Mouse (Mus musculus) stomach, embryonic 14.5 days (tissue): Measurements from ENCODE around the gene Krtap29-1. TPM values are rescaled to one million over a fixed set of nuclear protein-coding genes. Genes with fewer than 3 reads are reported as not detected.

Experiments
- ATAC-seq: fragments of 200-750 bp; cut with Nextera tagmentation; 2 replicates; pipeline ENCODE4 v1.8.0; 2017; ENCODE audit warnings: low read depth, moderate TSS enrichment; ENCODE audit not compliant: insufficient number of reproducible peaks, insufficient read depth, low FRiP score
- H3K27ac ChIP-seq: fragments of 300-500 bp; sonication (generic); 2 replicates; pipeline ENCODE4 v1.5.1; 2014; ENCODE audit warnings: mild to moderate bottlenecking, low read length, moderate library complexity, mixed read lengths
- H3K27me3 ChIP-seq: fragments of 300-500 bp; sonication (generic); 2 replicates; pipeline ENCODE4 v1.6.1; 2014; ENCODE audit warnings: low read length, control low read depth, mixed read lengths; ENCODE audit not compliant: control insufficient read depth, insufficient read depth
- H3K36me3 ChIP-seq: fragments of 300-500 bp; sonication (generic); 2 replicates; pipeline ENCODE4 v1.6.1; 2014; ENCODE audit warnings: mild to moderate bottlenecking, control low read depth, low read length, moderate library complexity, mixed read lengths; ENCODE audit not compliant: control insufficient read depth, insufficient read depth
- H3K4me1 ChIP-seq: fragments of 300-500 bp; sonication (generic); 2 replicates; pipeline ENCODE4 v1.6.1; 2014; ENCODE audit warnings: low read length, control low read depth, mixed read lengths; ENCODE audit not compliant: control insufficient read depth, insufficient read depth
- H3K4me2 ChIP-seq: fragments of 300-500 bp; sonication (generic); replicated peaks from 2 replicates; pipeline ENCODE4 v1.6.1; 2014; ENCODE audit warnings: low read depth, low read length, control low read depth
- H3K4me3 ChIP-seq: fragments of 300-500 bp; sonication (generic); 2 replicates; pipeline ENCODE4 v1.5.1; 2014; ENCODE audit warnings: low read depth, low read length, control low read depth
- H3K9ac ChIP-seq: fragments of 300-500 bp; sonication (generic); replicated peaks from 2 replicates; pipeline ENCODE4 v1.6.1; 2014; ENCODE audit warnings: low read depth, mild to moderate bottlenecking, control low read depth, low read length, moderate library complexity, mixed read lengths
- H3K9me3 ChIP-seq: fragments of 300-500 bp; sonication (generic); 2 replicates; pipeline ENCODE4 v1.6.1; 2016; ENCODE audit warnings: low read depth, low read length, control low read depth; ENCODE audit not compliant: control insufficient read depth
- WGBS: fragments of 180-500 bp; shearing (Covaris S2); extraction: QIAGEN DNeasy Blood & Tissue Kit; methylation state at CpG from one replicate; pipeline ENCODE4 v1.1.7; 2014; 5-methylcytosine and 5-hydroxymethylcytosine counted together
- polyA plus RNA-seq: library from polyadenylated mRNA; unstranded; fragments of >200 nt; fragmentation: Nextera tagmentation; extraction: Ambion mirVana; gene quantifications from 2 replicates; pipeline ENCODE4 v1.2.1, GENCODE M21; 2014

Krtap29-1 gene
- polyA plus RNA-seq, 1 experiment from 2014 or later: not detected

DNA sequence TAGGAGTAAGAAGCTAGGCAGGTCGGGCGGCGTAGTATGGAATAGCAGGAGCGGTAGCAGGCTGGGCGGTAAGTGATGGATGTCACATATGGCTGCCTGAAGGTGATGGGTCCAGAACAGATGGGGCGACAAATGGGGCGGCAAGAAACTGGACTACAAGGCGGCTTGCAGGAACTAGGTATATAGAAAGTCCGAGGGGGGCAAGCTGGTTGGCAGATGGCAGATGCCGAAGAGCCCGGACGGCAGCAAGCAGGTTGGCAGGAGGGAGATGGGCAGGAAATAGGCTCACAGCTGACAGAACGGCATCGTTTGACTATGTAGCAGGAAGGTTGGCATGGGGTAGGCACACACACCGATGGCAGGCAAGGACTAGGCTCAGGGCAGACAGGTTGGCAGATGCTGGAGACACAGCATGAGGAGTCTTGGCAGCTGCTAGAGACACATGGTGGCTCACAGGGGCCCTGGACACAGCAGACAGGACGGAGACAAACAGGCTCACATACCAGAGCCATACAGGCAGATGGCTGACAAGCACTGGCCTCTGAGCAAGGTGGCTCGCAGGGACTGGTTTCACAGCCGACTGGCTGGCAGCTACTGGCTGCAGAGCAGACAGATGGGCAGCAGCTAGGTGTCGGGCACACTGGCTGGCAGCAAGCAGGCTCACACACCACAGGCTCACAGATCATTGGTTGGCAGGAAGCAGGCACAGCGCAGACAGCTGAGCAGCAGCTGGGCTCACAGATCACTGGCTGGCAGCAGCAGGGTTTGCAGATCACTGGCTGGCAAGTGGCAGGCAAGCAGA, 6.6 kb upstream of the Krtap29-1 start:
- ATAC-seq: no peak
- no peaks in the 10 kb centered on the region for H3K27me3 ChIP-seq
- H3K9ac ChIP-seq: no peak overlapping the region
- no peaks in the 10 kb centered on the region for H3K4me1 ChIP-seq
- no peak overlapping the region for H3K4me2 ChIP-seq
- H3K27ac ChIP-seq: no peak overlapping the region
- H3K9me3 ChIP-seq: no peaks in the 10 kb centered on the region
- H3K4me3 ChIP-seq: no peak overlapping the region
- no peaks in the 10 kb centered on the region for H3K36me3 ChIP-seq
- 79% methylated on average over 20 of the region's 20 CpGs for WGBS

DNA sequence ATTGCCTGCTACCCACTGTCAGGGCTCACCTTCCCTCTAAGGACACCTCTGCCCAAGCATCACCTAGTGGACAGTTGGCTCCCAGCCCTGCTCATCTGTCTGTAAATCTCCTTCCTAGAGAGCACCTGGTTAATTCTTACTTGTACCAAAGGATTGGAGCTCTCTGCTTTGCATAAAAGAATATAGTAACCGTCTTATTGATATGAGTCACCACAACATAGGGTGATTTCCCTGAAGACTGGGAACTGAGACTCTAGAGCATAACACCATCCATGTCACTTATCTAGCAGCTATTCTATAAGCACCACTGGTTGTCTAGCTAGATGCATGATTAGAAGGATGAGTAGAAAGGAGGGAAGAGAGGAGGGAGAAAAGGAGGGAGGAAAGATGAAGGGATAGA, 4.6 kb upstream of the Krtap29-1 start:
- ATAC-seq: no peak
- WGBS: 93% methylated on average over 1 of the region's 1 CpGs

DNA sequence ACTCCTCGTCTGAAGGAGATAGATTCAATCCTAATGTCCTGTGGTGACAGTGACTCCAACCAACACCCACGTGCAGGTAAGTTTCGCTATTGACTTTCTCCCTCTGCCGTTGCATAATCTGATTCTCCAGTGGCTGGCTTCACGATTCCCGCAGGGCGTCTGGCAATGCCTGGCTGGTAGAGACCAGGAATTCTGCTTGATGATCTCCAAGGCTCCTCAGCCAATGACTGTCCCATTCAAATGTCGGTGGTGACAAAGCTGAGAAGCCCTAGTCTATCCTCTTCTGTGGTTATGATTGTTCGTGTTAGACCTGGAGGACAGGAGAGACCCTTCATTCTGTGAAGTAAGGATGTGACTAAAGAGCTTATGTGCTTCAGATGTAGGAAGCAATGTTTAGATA, 3.9 kb upstream of the Krtap29-1 start:
- WGBS: 83% methylated on average over 9 of the region's 9 CpGs

More for the DNA sequence above, 4.6 kb upstream of the Krtap29-1 start:
- Histone ChIP-seq H3K9me3 (no peaks in the 10 kb centered on the region), H3K4me1 (no peaks in the 10 kb centered on the region), H3K4me2 (no peak overlapping the region), H3K36me3 (no peaks in the 10 kb centered on the region), H3K27me3 (no peaks in the 10 kb centered on the region), H3K4me3 (no peak overlapping the region), H3K9ac (no peak overlapping the region), H3K27ac (no peak overlapping the region)

DNA sequence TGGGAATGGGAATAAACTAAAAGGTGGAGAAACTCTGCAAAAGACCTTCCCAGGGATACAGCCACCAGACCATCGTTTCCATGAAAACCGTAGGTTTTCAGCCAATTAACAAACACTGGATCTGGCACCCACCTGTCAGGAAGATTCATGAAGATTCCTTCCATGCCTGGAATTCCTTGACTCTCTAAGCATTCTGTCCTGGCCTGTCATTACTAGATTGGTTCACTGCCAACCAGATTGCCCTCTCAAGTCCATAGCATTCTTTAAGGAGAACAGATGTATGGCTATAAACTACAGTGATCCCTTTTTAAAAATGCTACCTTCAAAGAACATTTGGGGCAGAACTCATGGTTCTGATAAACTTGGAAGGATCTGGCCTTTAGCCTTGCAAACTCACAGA, 12.9 kb downstream of the Krtap29-1 start:
- Histone ChIP-seq H3K36me3 (no peaks in the 10 kb centered on the region), H3K4me2 (no peak overlapping the region), H3K27ac (no peak overlapping the region), H3K9ac (no peak overlapping the region), H3K27me3 (no peaks in the 10 kb centered on the region), H3K4me3 (no peak overlapping the region), H3K4me1 (no peaks in the 10 kb centered on the region), H3K9me3 (no peaks in the 10 kb centered on the region)
- WGBS: 8% methylated on average over 2 of the region's 2 CpGs
- ATAC-seq: no peak

More for the DNA sequence above, 3.9 kb upstream of the Krtap29-1 start:
- H3K36me3 ChIP-seq: no peaks in the 10 kb centered on the region
- H3K27ac ChIP-seq: no peak overlapping the region
- no peak for ATAC-seq
- no peak overlapping the region for H3K4me2 ChIP-seq
- H3K4me3 ChIP-seq: no peak overlapping the region
- H3K9ac ChIP-seq: no peak overlapping the region
- H3K9me3 ChIP-seq: no peaks in the 10 kb centered on the region
- H3K27me3 ChIP-seq: no peaks in the 10 kb centered on the region
- H3K4me1 ChIP-seq: no peaks in the 10 kb centered on the region

DNA sequence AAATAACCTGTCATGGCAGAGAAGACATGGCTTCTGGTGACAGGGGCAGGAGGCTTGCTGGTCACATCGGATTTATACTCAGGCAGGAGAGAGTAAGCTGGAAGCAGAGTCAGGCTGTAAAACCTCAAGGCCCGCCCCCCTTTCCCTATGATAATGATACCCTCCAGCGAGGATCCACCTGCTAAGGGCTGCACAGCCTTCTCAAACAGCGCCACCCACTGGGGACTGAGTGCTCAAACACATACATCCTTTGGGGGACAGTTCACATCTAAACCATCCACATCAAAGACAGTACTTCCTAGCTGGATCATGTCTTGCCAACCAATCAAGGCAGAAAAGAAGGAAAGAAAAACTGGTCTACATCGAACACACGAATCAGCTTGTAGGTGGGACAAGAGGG, 14.6 kb downstream of the Krtap29-1 start:
- 62% methylated on average over 6 of the region's 6 CpGs for WGBS

DNA sequence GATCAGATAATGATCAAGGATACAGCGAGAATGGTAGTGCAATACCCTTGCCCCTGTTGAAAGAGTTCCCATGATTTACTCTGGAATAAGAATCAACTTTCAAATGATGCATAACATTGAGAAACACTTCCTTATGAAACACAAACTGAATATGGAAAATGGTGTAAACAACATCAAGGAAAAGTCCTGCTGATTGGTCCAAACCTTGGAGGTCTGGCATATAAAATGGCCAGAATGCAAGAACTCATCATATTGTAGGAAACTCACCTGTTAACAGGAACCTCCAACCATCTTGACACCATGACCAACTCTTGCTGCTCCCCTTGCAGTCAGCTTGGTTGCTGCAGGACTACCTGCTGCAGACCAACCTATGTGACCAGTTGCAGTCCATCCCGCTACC, 30.7 kb downstream of the Krtap29-1 start, which contains the start of gene Krtap9-5:
Gene Krtap9-5, plus strand, starts transcription at position 301 of the 400 bp plus-strand sequence.
- no peaks in the 10 kb centered on the region for H3K36me3 ChIP-seq
- 91% methylated on average over 2 of the region's 2 CpGs for WGBS
- no peak for ATAC-seq

More for the DNA sequence above, 14.6 kb downstream of the Krtap29-1 start:
- no peaks in the 10 kb centered on the region for H3K36me3 ChIP-seq
- no peaks in the 10 kb centered on the region for H3K9me3 ChIP-seq
- no peak overlapping the region for H3K9ac ChIP-seq
- no peaks in the 10 kb centered on the region for H3K4me1 ChIP-seq
- H3K4me3 ChIP-seq: no peak overlapping the region
- ATAC-seq: no peak
- no peak overlapping the region for H3K4me2 ChIP-seq
- H3K27ac ChIP-seq: no peak overlapping the region
- H3K27me3 ChIP-seq: no peaks in the 10 kb centered on the region

DNA sequence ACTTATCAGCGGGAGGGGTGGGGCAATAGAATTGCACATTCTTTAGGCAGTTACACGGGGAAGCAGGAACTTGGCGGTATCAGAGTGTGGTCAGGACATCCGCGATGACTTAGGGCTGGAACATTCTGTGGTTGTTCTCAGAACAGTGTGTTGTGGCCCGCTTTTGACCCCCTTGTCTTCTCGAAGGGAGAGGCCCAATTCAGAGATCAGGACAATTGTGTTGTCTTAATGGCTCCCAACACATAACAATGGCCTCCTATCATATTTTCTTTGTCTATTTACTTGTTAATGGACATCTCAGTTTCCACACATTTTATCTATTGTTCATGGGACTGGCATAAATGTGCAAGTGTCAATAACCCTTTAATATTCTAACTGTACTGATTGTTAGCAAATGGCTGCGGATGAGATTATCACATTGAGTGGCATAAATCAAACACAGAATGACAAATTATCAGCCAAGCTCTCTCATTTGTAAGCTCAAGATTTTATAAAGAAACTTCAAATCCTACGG, 41.0 kb downstream of the Krtap29-1 start:
- 81% methylated on average over 9 of the region's 9 CpGs for WGBS
- H3K36me3 ChIP-seq: no peaks in the 10 kb centered on the region
- H3K4me2 ChIP-seq: no peak overlapping the region
- H3K9me3 ChIP-seq: no peaks in the 10 kb centered on the region
- no peak overlapping the region for H3K4me3 ChIP-seq
- H3K27ac ChIP-seq: no peak overlapping the region
- H3K4me1 ChIP-seq: no peaks in the 10 kb centered on the region
- no peak overlapping the region for H3K9ac ChIP-seq
- H3K27me3 ChIP-seq: no peaks in the 10 kb centered on the region
- ATAC-seq: no peak

More for the DNA sequence above, 30.7 kb downstream of the Krtap29-1 start, which contains the start of gene Krtap9-5:
- Histone ChIP-seq H3K4me3 (no peak within 1 kb of the TSS), H3K27me3 (no peaks in the 10 kb centered on the region), H3K4me2 (no peak within 1 kb of the TSS), H3K4me1 (no peaks in the 10 kb centered on the region), H3K27ac (no peak within 1 kb of the TSS), H3K9ac (no peak within 1 kb of the TSS), H3K9me3 (no peaks in the 10 kb centered on the region)

DNA sequence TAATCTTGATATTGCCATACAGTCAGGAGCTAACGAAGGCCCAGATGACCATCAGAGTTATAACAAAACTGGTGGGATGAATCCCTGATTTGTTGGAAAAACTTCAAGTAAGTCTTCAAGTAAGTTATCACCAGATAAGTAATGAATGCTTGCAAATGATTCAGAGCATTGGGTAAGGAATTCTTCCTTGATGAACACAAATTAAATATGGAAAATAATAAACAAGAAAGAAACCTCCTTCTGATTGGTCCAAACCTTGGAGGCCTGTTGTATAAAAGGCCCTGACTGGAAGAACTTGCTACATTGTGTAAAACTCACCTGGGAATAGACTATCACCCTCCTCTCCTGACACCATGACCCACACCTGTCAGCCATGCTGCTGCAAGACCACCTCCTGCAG, 42.9 kb downstream of the Krtap29-1 start, which contains the start of gene Krtap31-2:
Gene Krtap31-2, plus strand, starts transcription at position 301 of the 400 bp plus-strand sequence.
- Histone ChIP-seq H3K36me3 (no peaks in the 10 kb centered on the region), H3K4me3 (no peak within 1 kb of the TSS), H3K9ac (no peak within 1 kb of the TSS), H3K4me1 (no peaks in the 10 kb centered on the region), H3K27ac (no peak within 1 kb of the TSS), H3K9me3 (no peaks in the 10 kb centered on the region), H3K4me2 (no peak within 1 kb of the TSS), H3K27me3 (no peaks in the 10 kb centered on the region)
- WGBS: 93% methylated on average over 1 of the region's 1 CpGs
- no peak for ATAC-seq
